Mouse (Mus musculus) forebrain, embryonic 16.5 days (tissue): ENCODE measurements around the gene Ptk6. TPM values are rescaled to one million over a fixed set of nuclear protein-coding genes. Genes with fewer than 3 reads are reported as not detected.

Experiments
- ATAC-seq: fragments of 200-750 bp; cut with Nextera tagmentation; 2 replicates; pipeline ENCODE4 v1.8.0; 2017; ENCODE audit warnings: mild to moderate bottlenecking, moderate library complexity
- H3K27ac ChIP-seq: fragments of 300-500 bp; sonication (generic); 2 replicates; pipeline ENCODE4 v1.5.1; 2014; ENCODE audit warnings: low read length, control low read depth
- H3K27me3 ChIP-seq: fragments of 300-500 bp; sonication (generic); replicated peaks from 2 replicates; pipeline ENCODE4 v1.6.1; 2014; ENCODE audit warnings: low read length; ENCODE audit not compliant: control insufficient read depth, insufficient read depth
- H3K36me3 ChIP-seq: fragments of 300-500 bp; sonication (generic); 2 replicates; pipeline ENCODE4 v1.6.1; 2014; ENCODE audit not compliant: control insufficient read depth, insufficient read depth
- H3K4me1 ChIP-seq: fragments of 300-500 bp; sonication (generic); replicated peaks from 2 replicates; pipeline ENCODE4 v1.6.1; 2014; ENCODE audit warnings: low read length; ENCODE audit not compliant: control insufficient read depth, insufficient read depth
- H3K4me2 ChIP-seq: fragments of 300-500 bp; sonication (generic); 2 replicates; pipeline ENCODE4 v1.6.1; 2014; ENCODE audit warnings: mild to moderate bottlenecking, low read length, control low read depth
- H3K4me3 ChIP-seq: fragments of 300-500 bp; sonication (generic); replicated peaks from 2 replicates; pipeline ENCODE4 v1.5.1; 2014; ENCODE audit warnings: mild to moderate bottlenecking, low read length, control low read depth
- H3K9ac ChIP-seq: fragments of 300-500 bp; sonication (generic); replicated peaks from 2 replicates; pipeline ENCODE4 v1.6.1; 2014; ENCODE audit warnings: low read depth, low read length, control low read depth
- H3K9me3 ChIP-seq: fragments of 300-500 bp; sonication (generic); 2 replicates; pipeline ENCODE4 v1.6.1; 2016; ENCODE audit warnings: low read length; ENCODE audit not compliant: control insufficient read depth
- WGBS: fragments of 180-500 bp; shearing (Covaris S2); extraction: QIAGEN DNeasy Blood & Tissue Kit; methylation state at CpG from one replicate; pipeline ENCODE4 v1.1.7; 2014; 5-methylcytosine and 5-hydroxymethylcytosine counted together
- polyA plus RNA-seq: library from polyadenylated mRNA; unstranded; fragments of >200 nt; fragmentation: Nextera tagmentation; extraction: Ambion mirVana; gene quantifications from 2 replicates; pipeline ENCODE4 v1.2.1, GENCODE M21; 2015

Ptk6 gene
- polyA plus RNA-seq, 1 experiment from 2014 or later, result not detected

DNA sequence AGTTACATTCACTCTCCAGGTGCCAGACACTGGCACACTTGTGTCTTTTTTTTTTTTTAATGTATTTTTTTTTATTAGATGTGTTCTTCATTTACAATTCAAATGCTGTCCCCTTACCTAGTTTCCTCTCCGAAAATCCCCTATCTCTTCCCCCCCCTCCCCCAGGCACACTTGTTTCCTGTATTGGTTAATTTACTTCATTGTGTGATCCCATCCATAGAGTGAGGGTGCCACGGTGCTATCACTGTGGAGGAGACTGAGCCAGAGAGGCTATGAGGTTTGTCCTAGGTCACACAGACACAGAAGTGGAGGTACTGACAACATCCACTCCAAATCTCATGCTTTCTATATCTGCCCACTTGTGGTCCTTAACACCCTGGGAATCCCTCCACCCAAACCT is 36.3 kb upstream of the Ptk6 start:
- Histone ChIP-seq H3K4me2 (no peak overlapping the region), H3K27ac (no peak overlapping the region), H3K4me3 (no peak overlapping the region), H3K9me3 (no peaks in the 10 kb centered on the region), H3K36me3 (no peaks in the 10 kb centered on the region), H3K4me1 (0 out of 2 replicates have a peak, but pooled peaks cover 2% of the 10 kb centered on the region), H3K27me3 (no peaks in the 10 kb centered on the region), H3K9ac (no peak overlapping the region)
- WGBS, result 69% methylated on average over 2 of the region's 2 CpGs
- ATAC-seq, result no peak

DNA sequence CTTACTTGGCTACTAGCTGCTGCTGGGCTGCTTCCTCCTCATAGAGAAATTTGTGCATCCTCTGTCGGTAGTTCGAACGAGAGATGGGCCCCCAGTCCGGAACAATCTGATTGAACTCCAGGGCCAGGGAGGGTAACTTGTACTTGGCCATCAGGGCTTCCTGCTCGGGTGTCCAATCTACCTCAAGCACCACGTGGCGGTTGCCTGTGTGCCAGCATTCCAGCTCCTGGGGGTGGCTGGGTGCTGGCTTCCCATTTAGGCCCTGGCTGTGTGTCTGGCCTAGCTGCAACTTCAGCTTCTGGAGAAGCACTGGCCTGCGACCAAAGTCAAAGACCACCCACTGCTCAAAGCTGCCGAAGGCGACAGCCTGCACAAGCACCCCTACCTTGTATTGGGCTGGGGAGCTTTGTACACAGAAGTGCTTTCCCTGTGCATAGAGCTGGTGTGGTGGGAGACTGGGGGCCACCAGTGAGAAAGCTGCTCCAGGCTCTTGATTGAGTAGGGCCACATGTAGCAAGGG is 35.6 kb upstream of the Ptk6 start:
- no peak overlapping the region for H3K9ac ChIP-seq
- no peak overlapping the region for H3K4me3 ChIP-seq
- WGBS, result 78% methylated on average over 10 of the region's 10 CpGs

DNA sequence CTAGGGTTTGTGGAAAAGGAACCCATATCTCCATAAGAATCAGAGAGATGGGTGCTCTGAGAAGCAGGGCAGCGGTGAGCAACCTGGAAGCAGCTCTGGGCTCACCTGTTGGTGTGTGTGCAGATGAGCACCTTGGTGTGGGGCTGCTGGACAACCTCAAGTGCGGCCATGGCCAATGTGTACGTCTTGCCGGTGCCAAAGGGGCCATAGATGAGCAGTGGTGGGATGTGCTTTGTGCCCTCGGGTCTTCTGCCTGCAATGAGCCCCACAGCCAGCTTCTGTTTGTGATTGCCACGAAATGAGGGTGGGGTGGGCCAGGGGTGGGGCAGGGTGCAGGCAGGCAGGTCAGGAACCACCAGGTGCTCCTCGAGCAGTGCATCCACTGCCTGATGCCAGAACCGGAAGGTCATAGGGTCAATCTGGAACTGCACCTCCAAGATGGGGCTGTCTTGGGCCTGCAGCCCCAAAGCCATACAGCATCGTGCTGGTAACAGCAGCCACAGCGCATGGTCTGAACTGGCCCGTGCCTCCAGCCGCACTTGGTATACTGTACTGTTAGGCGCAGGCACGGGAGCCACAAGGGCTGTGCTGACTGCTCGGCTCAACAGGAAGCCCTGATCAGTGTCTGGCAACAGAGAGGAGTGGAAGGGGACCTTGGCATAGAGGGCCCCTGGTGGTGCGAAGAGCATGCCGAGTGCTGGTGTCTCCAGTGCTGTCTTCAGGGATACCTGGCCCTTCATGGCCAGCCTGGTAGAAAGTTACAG is 34.8 kb upstream of the Ptk6 start:
- Histone ChIP-seq H3K4me3 (no peak overlapping the region), H3K36me3 (no peaks in the 10 kb centered on the region), H3K4me2 (no peak overlapping the region), H3K4me1 (0 out of 2 replicates have a peak, but pooled peaks cover 2% of the 10 kb centered on the region), H3K9ac (no peak overlapping the region), H3K27me3 (no peaks in the 10 kb centered on the region), H3K27ac (no peak overlapping the region), H3K9me3 (no peaks in the 10 kb centered on the region)
- ATAC-seq, result no peak
- WGBS, result 89% methylated on average over 17 of the region's 17 CpGs

More for the DNA sequence above, 35.6 kb upstream of the Ptk6 start:
- Histone ChIP-seq H3K36me3 (no peaks in the 10 kb centered on the region), H3K9me3 (no peaks in the 10 kb centered on the region), H3K27me3 (no peaks in the 10 kb centered on the region), H3K4me2 (no peak overlapping the region), H3K4me1 (0 out of 2 replicates have a peak, but pooled peaks cover 2% of the 10 kb centered on the region), H3K27ac (no peak overlapping the region)
- no peak for ATAC-seq

DNA sequence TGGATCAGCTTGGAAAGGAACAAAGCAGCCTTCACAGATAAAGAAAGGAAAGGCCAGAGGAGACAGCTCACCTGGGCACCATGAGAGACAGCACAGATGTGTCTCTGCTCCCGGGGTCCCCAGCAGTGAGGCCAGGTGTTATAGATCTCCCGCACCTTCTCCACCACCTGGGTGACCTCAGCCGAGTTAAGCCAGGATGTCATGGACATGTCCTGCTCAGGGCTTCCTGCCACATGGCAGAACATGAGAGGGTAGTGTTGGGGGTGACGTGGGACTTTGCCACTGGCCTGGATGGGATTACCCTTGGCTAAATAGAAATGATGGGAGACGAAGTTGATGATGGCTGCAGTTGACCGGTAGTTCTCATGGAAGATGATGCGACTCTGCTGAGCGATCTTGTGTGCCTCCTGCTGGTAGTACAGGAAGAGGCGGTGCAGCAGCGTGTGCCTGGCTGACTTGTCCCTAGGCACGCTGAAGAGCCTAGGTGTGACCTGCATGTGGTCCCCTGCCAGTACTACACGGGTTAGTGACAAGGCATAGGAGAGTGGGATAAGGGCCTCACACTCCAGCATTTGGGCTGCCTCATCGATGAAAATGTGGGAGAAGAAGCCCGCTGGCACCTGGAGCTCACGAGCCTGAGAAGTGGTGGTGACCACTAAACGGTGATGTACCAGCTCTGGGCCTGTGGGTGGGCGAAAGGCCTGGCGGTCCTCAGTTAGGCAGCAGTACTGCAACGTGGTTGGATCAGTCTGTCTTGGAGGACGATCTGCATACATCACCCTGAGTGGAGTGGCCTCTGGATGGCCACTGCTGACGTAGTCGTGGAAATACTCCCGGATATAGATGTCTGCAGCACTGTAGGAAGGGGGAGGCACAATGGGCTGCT is 33.3 kb upstream of the Ptk6 start:
- no peaks in the 10 kb centered on the region for H3K4me1 ChIP-seq
- no peak overlapping the region for H3K27ac ChIP-seq
- WGBS, result 85% methylated on average over 23 of the region's 23 CpGs
- H3K9me3 ChIP-seq, result no peaks in the 10 kb centered on the region
- no peak for ATAC-seq
- no peak overlapping the region for H3K9ac ChIP-seq
- H3K27me3 ChIP-seq, result no peaks in the 10 kb centered on the region
- H3K4me3 ChIP-seq, result no peak overlapping the region
- H3K4me2 ChIP-seq, result no peak overlapping the region
- no peaks in the 10 kb centered on the region for H3K36me3 ChIP-seq

DNA sequence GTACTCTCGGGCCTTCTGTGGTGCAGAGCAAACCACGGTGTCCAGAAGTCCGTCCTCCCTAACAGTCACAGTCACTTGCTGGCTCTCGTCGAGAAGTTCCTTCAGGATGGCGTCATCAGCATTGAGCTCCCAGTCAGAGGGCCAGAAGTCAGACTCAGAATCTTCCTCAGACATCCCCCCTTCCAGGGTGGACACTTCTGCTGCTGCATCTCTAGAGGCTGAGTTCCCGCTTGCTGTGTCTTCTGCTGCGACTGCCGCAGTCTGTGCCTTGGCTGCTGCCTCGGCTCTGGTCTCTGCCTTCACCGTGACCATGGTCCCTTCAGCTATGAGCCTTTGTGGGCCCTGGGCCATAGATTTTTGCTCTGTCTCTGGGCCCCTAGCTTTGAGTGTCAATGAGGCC is 32.1 kb upstream of the Ptk6 start:
- Histone ChIP-seq H3K4me1 (no peaks in the 10 kb centered on the region), H3K4me2 (no peak overlapping the region), H3K36me3 (no peaks in the 10 kb centered on the region), H3K9me3 (no peaks in the 10 kb centered on the region), H3K9ac (no peak overlapping the region), H3K27ac (no peak overlapping the region), H3K27me3 (no peaks in the 10 kb centered on the region), H3K4me3 (no peak overlapping the region)
- 90% methylated on average over 11 of the region's 11 CpGs for WGBS
- ATAC-seq, result no peak

DNA sequence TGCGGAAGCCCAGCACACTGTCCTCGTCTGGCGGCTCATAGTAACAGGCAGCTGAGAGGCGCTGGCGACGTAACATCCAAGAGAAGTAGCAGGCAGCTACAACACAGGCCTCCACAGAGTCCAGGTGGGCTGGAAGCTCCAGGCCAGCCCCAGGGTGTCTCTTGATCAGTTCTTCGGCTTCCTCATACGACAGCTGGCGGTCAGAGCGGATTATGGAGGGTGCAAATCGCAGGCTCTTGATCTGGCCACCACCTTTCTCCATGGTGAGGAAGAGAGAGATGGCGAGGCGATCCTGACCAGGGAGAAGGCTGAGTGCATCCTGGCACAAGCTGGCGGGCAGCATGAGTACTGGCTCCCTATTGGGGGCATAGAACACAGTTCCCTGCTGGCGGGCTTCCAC is 30.9 kb upstream of the Ptk6 start:
- Histone ChIP-seq H3K27me3 (no peaks in the 10 kb centered on the region), H3K4me2 (no peak overlapping the region), H3K27ac (no peak overlapping the region), H3K4me1 (no peaks in the 10 kb centered on the region), H3K4me3 (no peak overlapping the region), H3K9me3 (no peaks in the 10 kb centered on the region), H3K36me3 (no peaks in the 10 kb centered on the region), H3K9ac (no peak overlapping the region)
- no peak for ATAC-seq
- WGBS, result 89% methylated on average over 15 of the region's 15 CpGs

DNA sequence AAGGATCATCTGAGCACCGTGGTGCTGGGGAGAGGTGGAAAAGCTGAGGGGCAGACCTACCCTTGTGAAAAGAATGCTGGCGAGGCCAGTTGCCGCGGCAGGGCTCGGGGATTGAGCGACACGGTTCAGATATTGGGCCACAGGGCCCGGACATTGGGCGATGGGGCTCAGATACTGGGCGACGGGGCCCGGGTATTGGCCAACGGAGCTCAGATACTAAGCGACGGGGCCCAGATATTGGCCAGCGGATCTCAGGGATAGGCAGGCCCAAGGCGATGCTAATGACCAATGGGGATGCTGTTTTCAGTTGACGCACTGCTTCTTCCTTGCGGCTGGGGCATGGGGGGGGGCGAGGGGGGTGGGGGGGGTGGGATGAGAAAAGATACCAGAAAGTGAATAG is 28.6 kb upstream of the Ptk6 start:
- Histone ChIP-seq H3K4me2 (no peak overlapping the region), H3K9ac (no peak overlapping the region), H3K36me3 (no peaks in the 10 kb centered on the region), H3K27ac (no peak overlapping the region), H3K9me3 (no peaks in the 10 kb centered on the region), H3K4me3 (no peak overlapping the region), H3K27me3 (no peaks in the 10 kb centered on the region), H3K4me1 (no peaks in the 10 kb centered on the region)
- no peak for ATAC-seq
- 69% methylated on average over 19 of the region's 20 CpGs for WGBS

DNA sequence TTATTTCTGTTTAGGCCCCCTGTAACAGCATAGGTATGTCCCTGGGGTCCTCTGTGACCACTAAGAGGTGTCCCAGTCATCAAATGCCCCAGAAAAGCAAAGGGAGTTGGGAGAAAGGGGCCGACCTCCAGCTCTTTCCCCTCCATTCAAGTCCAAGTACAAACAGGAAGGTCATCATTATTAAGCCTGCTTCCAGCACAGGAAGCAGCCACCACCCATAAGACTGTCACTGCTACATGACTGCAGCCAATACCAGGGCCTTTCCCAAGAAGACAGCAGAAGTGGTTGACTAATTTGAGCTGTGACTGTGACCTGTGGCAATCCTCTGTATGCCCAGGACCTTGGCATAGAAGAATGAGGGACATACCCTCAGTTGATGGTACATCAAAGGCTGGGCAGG is 25.7 kb upstream of the Ptk6 start:
- no peaks in the 10 kb centered on the region for H3K36me3 ChIP-seq
- no peak overlapping the region for H3K4me3 ChIP-seq
- no peaks in the 10 kb centered on the region for H3K9me3 ChIP-seq
- no peak for ATAC-seq
- no peak overlapping the region for H3K27ac ChIP-seq
- no peak overlapping the region for H3K4me2 ChIP-seq
- 71% methylated on average over 1 of the region's 1 CpGs for WGBS
- H3K27me3 ChIP-seq, result no peaks in the 10 kb centered on the region
- no peaks in the 10 kb centered on the region for H3K4me1 ChIP-seq
- H3K9ac ChIP-seq, result no peak overlapping the region

DNA sequence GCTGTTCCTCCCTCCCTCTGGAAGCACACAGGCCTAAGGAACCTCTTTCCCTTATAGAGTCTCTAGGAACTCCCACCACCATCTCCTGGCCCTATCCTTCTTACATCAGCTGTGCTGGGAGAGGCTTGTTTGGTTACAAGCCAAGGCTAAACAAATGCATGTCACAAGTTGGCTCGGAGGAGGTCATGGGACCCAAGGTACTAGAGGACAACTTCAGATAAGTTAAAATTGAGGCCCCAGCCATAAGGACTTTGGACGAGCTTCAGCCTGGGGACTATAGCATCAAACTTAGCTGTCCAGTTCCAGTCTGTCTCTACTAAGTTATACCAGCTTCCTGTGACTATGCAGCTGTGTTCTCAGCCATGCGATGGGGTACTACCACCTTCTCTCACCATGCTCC is 24.5 kb upstream of the Ptk6 start:
- Histone ChIP-seq H3K27me3 (no peaks in the 10 kb centered on the region), H3K4me2 (no peak overlapping the region), H3K27ac (no peak overlapping the region), H3K9ac (no peak overlapping the region), H3K4me1 (no peaks in the 10 kb centered on the region), H3K36me3 (no peaks in the 10 kb centered on the region), H3K9me3 (no peaks in the 10 kb centered on the region), H3K4me3 (no peak overlapping the region)
- ATAC-seq, result no peak
- WGBS, result 89% methylated on average over 3 of the region's 3 CpGs
